Mouse (Mus musculus) lung, postnatal 0 days (tissue): ENCODE measurements around the gene Gstm6. TPM values are rescaled to one million over a fixed set of nuclear protein-coding genes. Genes with fewer than 3 reads are reported as not detected.
"Not testable (repeated sequence)": the region's sequence is repeated elsewhere in the genome, so short reads cannot be mapped to it uniquely, and the experiment has no call there.

Experiments
- ATAC-seq: fragments of 200-750 bp; cut with Nextera tagmentation; 2 replicates; pipeline ENCODE4 v1.8.0; 2017; ENCODE audit warnings: moderate library complexity
- DNase-seq: peaks from one replicate; pipeline ENCODE4 v3.0.0-alpha.2; 2016; ENCODE audit warnings: low spot score
- H3K27ac ChIP-seq: fragments of 300-500 bp; sonication (generic); 2 replicates; pipeline ENCODE4 v1.5.1; 2014; ENCODE audit warnings: antibody characterized with exemption, mild to moderate bottlenecking, low read length, mixed read lengths
- H3K27me3 ChIP-seq: fragments of 300-500 bp; sonication (generic); replicated peaks from 2 replicates; pipeline ENCODE4 v1.6.1; 2014; ENCODE audit warnings: low read length, mixed read lengths; ENCODE audit not compliant: insufficient read depth
- H3K36me3 ChIP-seq: fragments of 300-500 bp; sonication (generic); 2 replicates; pipeline ENCODE4 v1.6.1; 2014; ENCODE audit warnings: low read length, mixed read lengths; ENCODE audit not compliant: insufficient read depth
- H3K4me1 ChIP-seq: fragments of 300-500 bp; sonication (generic); 2 replicates; pipeline ENCODE4 v1.6.1; 2014; ENCODE audit warnings: antibody characterized with exemption, low read depth, low read length, mixed read lengths; ENCODE audit not compliant: insufficient read depth
- H3K4me2 ChIP-seq: fragments of 300-500 bp; sonication (generic); replicated peaks from 2 replicates; pipeline ENCODE4 v1.6.1; 2014; ENCODE audit warnings: low read depth, mild to moderate bottlenecking, low read length, moderate library complexity, mixed read lengths
- H3K4me3 ChIP-seq: fragments of 300-500 bp; sonication (generic); 2 replicates; pipeline ENCODE4 v1.5.1; 2014; ENCODE audit warnings: low read depth, low read length
- H3K9ac ChIP-seq: fragments of 300-500 bp; sonication (generic); replicated peaks from 2 replicates; pipeline ENCODE4 v1.6.1; 2014; ENCODE audit warnings: low read depth, mild to moderate bottlenecking
- H3K9me3 ChIP-seq: fragments of 300-500 bp; sonication (generic); 2 replicates; pipeline ENCODE4 v1.6.1; 2016; ENCODE audit warnings: low read length, mixed read lengths
- CTCF ChIP-seq: IDR thresholded peaks from 2 replicates; pipeline ENCODE4 v1.5.1; 2016; ENCODE audit warnings: antibody characterized with exemption, mild to moderate bottlenecking
- EP300 ChIP-seq: IDR thresholded peaks from 2 replicates; pipeline ENCODE4 v1.6.1; 2016; ENCODE audit warnings: antibody characterized with exemption, mild to moderate bottlenecking, control low read depth
- WGBS: fragments of 180-500 bp; shearing (Covaris S2); extraction: QIAGEN DNeasy Blood & Tissue Kit; methylation state at CpG from one replicate; pipeline ENCODE4 v1.1.7; 2014; 5-methylcytosine and 5-hydroxymethylcytosine counted together
- polyA plus RNA-seq: library from polyadenylated mRNA; unstranded; fragments of >200 nt; fragmentation: Nextera tagmentation; extraction: Ambion mirVana; gene quantifications from 2 replicates; pipeline ENCODE4 v1.2.1, GENCODE M21; 2015

Gene Gstm6
- polyA plus RNA-seq, 1 experiment from 2014 or later = 3.6 TPM

GRCm38 (mm10) chr3:107950531-107950930 is 7.0 kb upstream of the Gstm6 start:
- Histone ChIP-seq H3K4me1 (no peaks in the 10 kb centered on the region), H3K27me3 (no peaks in the 10 kb centered on the region), H3K9me3 (no peaks in the 10 kb centered on the region), H3K36me3 (no peaks in the 10 kb centered on the region), H3K4me2 (no peak overlapping the region), H3K9ac (no peak overlapping the region), H3K27ac (no peak overlapping the region), H3K4me3 (no peak overlapping the region)
- no peak for DNase-seq
- ATAC-seq = no peak
- no peak for TF ChIP-seq EP300
- no peak for TF ChIP-seq CTCF
- 77% methylated on average over 11 of the region's 11 CpGs for WGBS

GRCm38 (mm10) chr3:107949461-107949860 is 5.9 kb upstream of the Gstm6 start:
- H3K4me3 ChIP-seq, H3K9ac ChIP-seq, H3K4me2 ChIP-seq, ATAC-seq, H3K4me1 ChIP-seq, H3K27me3 ChIP-seq, DNase-seq, H3K27ac ChIP-seq, H3K9me3 ChIP-seq, H3K36me3 ChIP-seq: not testable (repeated sequence)
- WGBS = 90% methylated on average over 1 of the region's 1 CpGs

- no peak for TF ChIP-seq EP300
- peak; percentile 40 for TF ChIP-seq CTCF
- Histone ChIP-seq H3K4me1 (peaks cover 3% of the 10 kb centered on the region; the same call in 1 of the 2 replicates), H3K9me3 (no peaks in the 10 kb centered on the region), H3K4me2 (no peak overlapping the region), H3K27ac (no peak overlapping the region), H3K27me3 (no peaks in the 10 kb centered on the region), H3K9ac (no peak overlapping the region), H3K36me3 (no peaks in the 10 kb centered on the region), H3K4me3 (no peak overlapping the region)
- ATAC-seq (no peak), DNase-seq (no peak)
- WGBS = 45% methylated on average over 4 of the region's 4 CpGs
Observed at GRCm38 (mm10) chr3:107945729-107946128, 2.2 kb upstream of the Gstm6 start.

GRCm38 (mm10) chr3:107941261-107941660 is 2.3 kb downstream of the Gstm6 start:
- H3K9me3 ChIP-seq = no peaks in the 10 kb centered on the region
- WGBS = 82% methylated on average over 4 of the region's 4 CpGs
- peaks cover 3% of the 10 kb centered on the region; the same call in 1 of the 2 replicates for H3K4me1 ChIP-seq
- no peak overlapping the region for H3K27ac ChIP-seq
- no peak for TF ChIP-seq CTCF
- no peak for TF ChIP-seq EP300
- no peak overlapping the region for H3K9ac ChIP-seq
- no peak overlapping the region for H3K4me2 ChIP-seq
- DNase-seq (no peak), ATAC-seq (no peak)
- no peak overlapping the region for H3K4me3 ChIP-seq
- no peaks in the 10 kb centered on the region for H3K36me3 ChIP-seq
- no peaks in the 10 kb centered on the region for H3K27me3 ChIP-seq

DNA sequence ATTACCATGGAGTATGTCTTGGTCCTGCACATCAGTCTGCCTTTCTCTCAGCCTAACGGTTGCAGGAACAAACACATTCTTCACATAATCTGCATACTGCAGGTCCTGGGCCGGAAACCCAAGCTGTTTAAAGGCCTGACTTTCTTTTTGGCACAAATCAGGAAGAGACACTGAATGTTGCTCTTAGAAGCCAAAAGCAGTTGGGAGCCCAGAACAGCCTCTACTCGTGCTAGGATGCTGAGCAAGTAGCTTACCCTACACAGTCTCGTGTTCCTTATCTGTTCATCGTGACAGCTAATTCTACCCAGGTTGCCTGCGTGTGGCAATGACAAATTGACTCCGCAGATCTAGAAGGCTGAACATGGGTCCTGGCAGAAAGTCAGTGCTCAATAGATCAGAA is 3.0 kb downstream of the Gstm6 start:
- H3K27me3 ChIP-seq = no peaks in the 10 kb centered on the region
- no peak overlapping the region for H3K4me3 ChIP-seq
- H3K4me1 ChIP-seq = peaks cover 3% of the 10 kb centered on the region; the same call in 1 of the 2 replicates
- no peak overlapping the region for H3K27ac ChIP-seq
- WGBS = 60% methylated on average over 7 of the region's 7 CpGs
- no peak overlapping the region for H3K9ac ChIP-seq
- H3K4me2 ChIP-seq = no peak overlapping the region
- H3K9me3 ChIP-seq = no peaks in the 10 kb centered on the region
- TF ChIP-seq EP300 = no peak
- TF ChIP-seq CTCF = no peak
- ATAC-seq (no peak), DNase-seq (no peak)
- H3K36me3 ChIP-seq = no peaks in the 10 kb centered on the region

DNA sequence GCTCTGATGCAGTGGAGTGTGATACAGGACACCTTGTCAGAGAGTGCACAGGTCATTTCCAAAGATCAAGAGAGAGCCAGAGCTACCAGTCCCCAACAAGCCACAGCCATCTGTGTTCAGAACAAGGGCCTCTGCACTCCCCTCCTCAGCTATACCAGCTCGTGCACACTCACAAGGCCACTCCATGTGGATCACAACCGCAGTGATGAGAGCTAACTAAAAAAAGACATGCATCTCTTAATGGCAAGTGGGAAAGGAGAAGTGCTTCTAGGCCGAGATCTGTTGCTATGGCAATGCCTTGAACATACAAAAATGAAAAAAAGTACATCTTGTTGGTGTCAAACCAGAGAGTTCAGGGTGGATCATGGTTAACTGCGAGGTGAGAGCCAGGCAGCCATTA is 3.7 kb downstream of the Gstm6 start:
- H3K27ac ChIP-seq = no peak overlapping the region
- no peaks in the 10 kb centered on the region for H3K9me3 ChIP-seq
- H3K4me2 ChIP-seq = no peak overlapping the region
- no peak overlapping the region for H3K9ac ChIP-seq
- no peak overlapping the region for H3K4me3 ChIP-seq
- H3K27me3 ChIP-seq = no peaks in the 10 kb centered on the region
- no peak for ATAC-seq
- no peak for DNase-seq
- no peaks in the 10 kb centered on the region for H3K36me3 ChIP-seq
- TF ChIP-seq EP300 = no peak
- no peak for TF ChIP-seq CTCF
- H3K4me1 ChIP-seq = peaks cover 3% of the 10 kb centered on the region; the same call in 1 of the 2 replicates
- 52% methylated on average over 4 of the region's 4 CpGs for WGBS

GRCm38 (mm10) chr3:107939403-107939802 is 4.1 kb downstream of the Gstm6 start:
- no peaks in the 10 kb centered on the region for H3K27me3 ChIP-seq
- H3K4me2 ChIP-seq = no peak overlapping the region
- DNase-seq = peak; percentile 73
- no peak overlapping the region for H3K27ac ChIP-seq
- no peak overlapping the region for H3K9ac ChIP-seq
- H3K9me3 ChIP-seq = no peaks in the 10 kb centered on the region
- no peak overlapping the region for H3K4me3 ChIP-seq
- no peaks in the 10 kb centered on the region for H3K36me3 ChIP-seq
- peak; percentile 91 for TF ChIP-seq CTCF
- TF ChIP-seq EP300 = no peak
- ATAC-seq = peak; percentile 72
- peaks cover 3% of the 10 kb centered on the region; the same call in 1 of the 2 replicates for H3K4me1 ChIP-seq
- WGBS = 28% methylated on average over 3 of the region's 3 CpGs
